Mouse (Mus musculus) forebrain, embryonic 16.5 days (tissue): ENCODE results near the gene Pxylp1. TPM values are rescaled to one million over a fixed set of nuclear protein-coding genes. Genes with fewer than 3 reads are reported as not detected.

Experiments used
- polyA plus RNA-seq: library from polyadenylated mRNA; unstranded; fragments of >200 nt; fragmentation: Nextera tagmentation; extraction: Ambion mirVana; gene quantifications from 2 replicates; pipeline ENCODE4 v1.2.1, GENCODE M21; 2015

Pxylp1 gene
- polyA plus RNA-seq, 1 experiment from 2014 or later = 33.3 TPM

Other genes starting within 250 kb of the Pxylp1 start
- gene Zbtb38, start 139.8 kb downstream of the Pxylp1 start, polyA plus RNA-seq = 52.3 and 54.0 TPM in 2 replicates
- gene Spsb4, start 126.2 kb upstream of the Pxylp1 start, polyA plus RNA-seq = 20.9 and 23.4 TPM in 2 replicates
- 77.5 and 82.5 TPM in 2 replicates for gene Slc25a36, start 218.5 kb upstream of the Pxylp1 start, polyA plus RNA-seq